Mouse (Mus musculus): ENCODE measurements around the gene Nudt17. TPM values are rescaled to one million over a fixed set of nuclear protein-coding genes. Genes with fewer than 3 reads are reported as not detected.
"Not testable (repeated sequence)": the region's sequence is repeated elsewhere in the genome, so short reads cannot be mapped to it uniquely, and the experiment has no call there.

Gene Nudt17
- polyA plus RNA-seq (2014; fragmentation: Nextera tagmentation; extraction: Ambion mirVana): 7.1 and 8.2 TPM in 2 replicates

- no peaks in the 10 kb centered on the region for H3K9me3 ChIP-seq (ENCODE audit: low read depth, low read length)
- peak within 1 kb of the TSS; percentile 86 for H3K4me2 ChIP-seq
- peak within 1 kb of the TSS; percentile 53 for H3K9ac ChIP-seq
- peaks cover 56% of the 10 kb centered on the region for H3K36me3 ChIP-seq (ENCODE audit: insufficient read depth)
- H3K4me3 ChIP-seq (ENCODE audit: low read depth, low read length): peak within 1 kb of the TSS; percentile 45
- peak; percentile 79 for TF ChIP-seq CTCF (IDR thresholded peaks at IDR 0.05; ENCODE audit: low read depth)
- no peaks in the 10 kb centered on the region; the same call in 1 of the 2 replicates for H3K27me3 ChIP-seq (ENCODE audit: insufficient read depth, low read length)
- ATAC-seq (ENCODE audit: insufficient read depth): peak; percentile 91
- H3K4me1 ChIP-seq (ENCODE audit: insufficient read depth): no peaks in the 10 kb centered on the region
- 5% methylated on average over 42 of the region's 42 CpGs for WGBS
- H3K27ac ChIP-seq (ENCODE audit: low read depth): no peak within 1 kb of the TSS
- DNase-seq: peak; percentile 91
These were observed at the start of gene Nudt17 for GRCm38 (mm10) chr3:96707903-96708683. TSS of gene Nudt17 (minus strand) at chr3:96708562.

- Histone ChIP-seq H3K4me1 (ENCODE audit: insufficient read depth) (no peaks in the 10 kb centered on the region), H3K27me3 (ENCODE audit: insufficient read depth, low read length) (no peaks in the 10 kb centered on the region), H3K4me3 (ENCODE audit: low read depth, low read length) (no peak overlapping the region), H3K4me2 (no peak overlapping the region), H3K36me3 (ENCODE audit: insufficient read depth) (peaks cover 6% of the 10 kb centered on the region; the same call in 1 of the 2 replicates), H3K9me3 (ENCODE audit: low read depth, low read length) (no peaks in the 10 kb centered on the region), H3K9ac (no peak overlapping the region), H3K27ac (ENCODE audit: low read depth) (no peak overlapping the region)
- no peak for DNase-seq
- 73% methylated on average over 7 of the region's 7 CpGs for WGBS
- no peak for ATAC-seq (ENCODE audit: insufficient read depth)
- no peak for TF ChIP-seq CTCF (IDR thresholded peaks at IDR 0.05; ENCODE audit: low read depth)
These were observed 49.3 kb upstream of the Nudt17 start for GRCm38 (mm10) chr3:96757691-96758090.

- Histone ChIP-seq H3K9ac (no peak overlapping the region), H3K27ac (ENCODE audit: low read depth) (no peak overlapping the region), H3K4me3 (ENCODE audit: low read depth, low read length) (no peak overlapping the region), H3K4me1 (ENCODE audit: insufficient read depth) (no peaks in the 10 kb centered on the region), H3K27me3 (ENCODE audit: insufficient read depth, low read length) (no peaks in the 10 kb centered on the region), H3K36me3 (ENCODE audit: insufficient read depth) (peaks cover 6% of the 10 kb centered on the region; the same call in 1 of the 2 replicates), H3K9me3 (ENCODE audit: low read depth, low read length) (no peaks in the 10 kb centered on the region), H3K4me2 (no peak overlapping the region)
- no peak for ATAC-seq (ENCODE audit: insufficient read depth)
- 86% methylated on average over 1 of the region's 1 CpGs for WGBS
- no peak for TF ChIP-seq CTCF (IDR thresholded peaks at IDR 0.05; ENCODE audit: low read depth)
- DNase-seq: no peak
These were observed 47.6 kb upstream of the Nudt17 start for GRCm38 (mm10) chr3:96755935-96756334.

GRCm38 (mm10) chr3:96746829-96747228 is 38.5 kb upstream of the Nudt17 start:
- ATAC-seq (ENCODE audit: insufficient read depth) (no peak), DNase-seq (no peak)
- Histone ChIP-seq H3K27me3 (ENCODE audit: insufficient read depth, low read length) (no peaks in the 10 kb centered on the region), H3K27ac (ENCODE audit: low read depth) (no peak overlapping the region), H3K9ac (no peak overlapping the region), H3K36me3 (ENCODE audit: insufficient read depth) (no peaks in the 10 kb centered on the region), H3K4me2 (no peak overlapping the region), H3K9me3 (ENCODE audit: low read depth, low read length) (no peaks in the 10 kb centered on the region), H3K4me1 (ENCODE audit: insufficient read depth) (no peaks in the 10 kb centered on the region), H3K4me3 (ENCODE audit: low read depth, low read length) (no peak overlapping the region)
- WGBS: 45% methylated on average over 1 of the region's 1 CpGs
- no peak for TF ChIP-seq CTCF (IDR thresholded peaks at IDR 0.05; ENCODE audit: low read depth)

GRCm38 (mm10) chr3:96744348-96744747 is 36.0 kb upstream of the Nudt17 start:
- no peak for DNase-seq
- Histone ChIP-seq H3K4me2 (no peak overlapping the region), H3K27ac (ENCODE audit: low read depth) (no peak overlapping the region), H3K36me3 (ENCODE audit: insufficient read depth) (no peaks in the 10 kb centered on the region), H3K9ac (no peak overlapping the region), H3K4me3 (ENCODE audit: low read depth, low read length) (no peak overlapping the region), H3K27me3 (ENCODE audit: insufficient read depth, low read length) (no peaks in the 10 kb centered on the region), H3K4me1 (ENCODE audit: insufficient read depth) (no peaks in the 10 kb centered on the region), H3K9me3 (ENCODE audit: low read depth, low read length) (no peaks in the 10 kb centered on the region)
- 93% methylated on average over 3 of the region's 3 CpGs for WGBS
- ATAC-seq (ENCODE audit: insufficient read depth): no peak
- TF ChIP-seq CTCF (IDR thresholded peaks at IDR 0.05; ENCODE audit: low read depth): no peak

- DNase-seq; ATAC-seq (ENCODE audit: insufficient read depth); H3K9me3 ChIP-seq (ENCODE audit: low read depth, low read length); H3K9ac ChIP-seq; H3K4me3 ChIP-seq (ENCODE audit: low read depth, low read length); H3K27ac ChIP-seq (ENCODE audit: low read depth); H3K4me1 ChIP-seq (ENCODE audit: insufficient read depth); H3K27me3 ChIP-seq (ENCODE audit: insufficient read depth, low read length); H3K4me2 ChIP-seq; H3K36me3 ChIP-seq (ENCODE audit: insufficient read depth): not testable (repeated sequence)
These were observed 31.9 kb upstream of the Nudt17 start for GRCm38 (mm10) chr3:96740279-96740678.

GRCm38 (mm10) chr3:96737995-96738394 is 29.6 kb upstream of the Nudt17 start:
- DNase-seq: no peak
- Histone ChIP-seq H3K9ac (no peak overlapping the region), H3K27ac (ENCODE audit: low read depth) (no peak overlapping the region), H3K27me3 (ENCODE audit: insufficient read depth, low read length) (no peaks in the 10 kb centered on the region), H3K9me3 (ENCODE audit: low read depth, low read length) (no peaks in the 10 kb centered on the region), H3K4me2 (no peak overlapping the region), H3K4me1 (ENCODE audit: insufficient read depth) (no peaks in the 10 kb centered on the region), H3K36me3 (ENCODE audit: insufficient read depth) (no peaks in the 10 kb centered on the region), H3K4me3 (ENCODE audit: low read depth, low read length) (no peak overlapping the region)
- TF ChIP-seq CTCF (IDR thresholded peaks at IDR 0.05; ENCODE audit: low read depth): no peak
- ATAC-seq (ENCODE audit: insufficient read depth): no peak
- 79% methylated on average over 1 of the region's 1 CpGs for WGBS
